Comparison of ENCODE assay signal across 10 mouse cellular contexts in genomic region chr10:35654548-35655180, GRCm38 (mm10). TPM values are rescaled to one million over a fixed set of nuclear protein-coding genes. Genes with fewer than 3 reads are reported as not detected.
DNase-seq lines count a peak whose midpoint lies in the region; ATAC-seq and TF ChIP-seq lines count a peak whose summit lies in the region.
"Had no signal": no experiment of that assay in that cellular context is flagged by ENCODE, and none has a peak within 500 bp of the region (broad histone marks: within the 10 kb centered on the region; RNA-seq: fewer than 3 reads in every experiment).

No protein-coding gene starts in this region.

- intact Hi-C loops in left cerebral cortex, postnatal 25 days (cut with DNase I): no loop called here

- H3K36me3 ChIP-seq in forebrain, embryonic 14.5 days (ENCODE audit: control insufficient read depth, insufficient read depth, low read length): no peaks in the 10 kb centered on the region
- no peaks in the 10 kb centered on the region for H3K36me3 ChIP-seq in forebrain, postnatal 0 days (ENCODE audit: insufficient read depth)
- H3K36me3 ChIP-seq in embryonic facial prominence, embryonic 14.5 days (ENCODE audit: control insufficient read depth, insufficient read depth, low read length): no peaks in the 10 kb centered on the region
- H3K36me3 ChIP-seq in midbrain, embryonic 15.5 days (replicated peaks): no peaks in the 10 kb centered on the region
- H3K36me3 ChIP-seq: stomach, embryonic 15.5 days had no signal

- peak; percentile 11 for DNase-seq in forebrain, embryonic 14.5 days (ENCODE audit: low spot score)
- no peak for DNase-seq in forebrain, postnatal 0 days
- DNase-seq in embryonic facial prominence, embryonic 14.5 days (ENCODE audit: low spot score): peak; percentile 28
- no peak for DNase-seq in spleen, postnatal 4 days (ENCODE audit: low spot score in 2 of 2)
- no peak for DNase-seq in left cerebral cortex, postnatal 25 days (ENCODE audit: low spot score in 2 of 2)
- no peak for DNase-seq in thymus, postnatal 4 days
- DNase-seq: heart, adult 11 months had no signal

- H3K9ac ChIP-seq in forebrain, embryonic 14.5 days (ENCODE audit: low read length): no peak overlapping the region
- H3K9ac ChIP-seq in forebrain, postnatal 0 days: no peak overlapping the region
- no peak overlapping the region for H3K9ac ChIP-seq in embryonic facial prominence, embryonic 14.5 days (ENCODE audit: low read depth, low read length)
- H3K9ac ChIP-seq in midbrain, embryonic 15.5 days: no peak overlapping the region
- H3K9ac ChIP-seq: stomach, embryonic 15.5 days had no signal

- H3K27ac ChIP-seq in forebrain, embryonic 14.5 days (ENCODE audit: low read depth, low read length): no peak overlapping the region
- no peak overlapping the region for H3K27ac ChIP-seq in forebrain, postnatal 0 days (ENCODE audit: low read depth, low read length)
- no peak overlapping the region for H3K27ac ChIP-seq in embryonic facial prominence, embryonic 14.5 days (replicated peaks; ENCODE audit: low read depth, low read length)
- H3K27ac ChIP-seq in midbrain, embryonic 15.5 days: no peak overlapping the region
- H3K27ac ChIP-seq: stomach, embryonic 15.5 days had no signal

- H3K4me1 ChIP-seq in forebrain, embryonic 14.5 days (ENCODE audit: control insufficient read depth, insufficient read depth, low read length): no peaks in the 10 kb centered on the region
- no peaks in the 10 kb centered on the region for H3K4me1 ChIP-seq in forebrain, postnatal 0 days (ENCODE audit: insufficient read depth)
- H3K4me1 ChIP-seq in embryonic facial prominence, embryonic 14.5 days (ENCODE audit: control insufficient read depth, insufficient read depth, low read length): no peaks in the 10 kb centered on the region
- peaks cover 3% of the 10 kb centered on the region; the same call in 1 of the 2 replicates for H3K4me1 ChIP-seq in midbrain, embryonic 15.5 days
- H3K4me1 ChIP-seq: stomach, embryonic 15.5 days had no signal

- no peaks in the 10 kb centered on the region for H3K27me3 ChIP-seq in forebrain, embryonic 14.5 days (replicated peaks; ENCODE audit: control insufficient read depth, insufficient read depth, low read length)
- H3K27me3 ChIP-seq in forebrain, postnatal 0 days (ENCODE audit: insufficient read depth, low read length): no peaks in the 10 kb centered on the region
- H3K27me3 ChIP-seq in embryonic facial prominence, embryonic 14.5 days (replicated peaks; ENCODE audit: control insufficient read depth, insufficient read depth, low read length): no peaks in the 10 kb centered on the region
- H3K27me3 ChIP-seq in midbrain, embryonic 15.5 days (replicated peaks): no peaks in the 10 kb centered on the region
- H3K27me3 ChIP-seq: stomach, embryonic 15.5 days had no signal

- no peak overlapping the region for H3K4me3 ChIP-seq in forebrain, embryonic 14.5 days (ENCODE audit: low read depth, low read length)
- H3K4me3 ChIP-seq in forebrain, postnatal 0 days (ENCODE audit: low read depth, low read length): no peak overlapping the region
- no peak overlapping the region for H3K4me3 ChIP-seq in embryonic facial prominence, embryonic 14.5 days (ENCODE audit: low read depth, low read length)
- H3K4me3 ChIP-seq in midbrain, embryonic 15.5 days: no peak overlapping the region
- H3K4me3 ChIP-seq: stomach, embryonic 15.5 days had no signal

- no peak for TF ChIP-seq CTCF in forebrain, postnatal 0 days (IDR thresholded peaks at IDR 0.05; ENCODE audit: low read depth)

- no peak overlapping the region for H3K4me2 ChIP-seq in forebrain, embryonic 14.5 days (ENCODE audit: low read length)
- H3K4me2 ChIP-seq in forebrain, postnatal 0 days (ENCODE audit: low read depth): no peak overlapping the region
- H3K4me2 ChIP-seq in embryonic facial prominence, embryonic 14.5 days (ENCODE audit: low read depth, low read length): no peak overlapping the region
- no peak overlapping the region for H3K4me2 ChIP-seq in midbrain, embryonic 15.5 days
- H3K4me2 ChIP-seq: stomach, embryonic 15.5 days had no signal

- no peaks in the 10 kb centered on the region for H3K9me3 ChIP-seq in forebrain, embryonic 14.5 days (replicated peaks; ENCODE audit: control insufficient read depth, low read length)
- no peaks in the 10 kb centered on the region for H3K9me3 ChIP-seq in forebrain, postnatal 0 days (ENCODE audit: low read length)
- H3K9me3 ChIP-seq in embryonic facial prominence, embryonic 14.5 days (ENCODE audit: control insufficient read depth, low read length): no peaks in the 10 kb centered on the region
- no peaks in the 10 kb centered on the region for H3K9me3 ChIP-seq in midbrain, embryonic 15.5 days
- H3K9me3 ChIP-seq: stomach, embryonic 15.5 days had no signal

- ATAC-seq in forebrain, embryonic 14.5 days: no peak
- ATAC-seq in forebrain, postnatal 0 days: no peak
- peak; percentile 68; the same call in 1 of the 2 replicates for ATAC-seq in cerebellum, adult (ENCODE audit: insufficient number of reproducible peaks, low FRiP score, low TSS enrichment)
- ATAC-seq in embryonic facial prominence, embryonic 14.5 days (ENCODE audit: low read depth): 0 out of 2 replicates have a peak, but pooled peaks have one; percentile 15
- peak; percentile 84 for ATAC-seq in midbrain, embryonic 15.5 days (replicated peaks)

RNA-seq across cellular contexts. Expression of gene Amd2, which starts 57.0 kb away (rescaled TPM):
- 2.1 and 2.3 TPM in 2 replicates for polyA plus RNA-seq in forebrain, embryonic 14.5 days (2014; fragmentation: Nextera tagmentation; extraction: Ambion mirVana)
- 0.57 and 1.0 TPM in 2 replicates for total RNA-seq in forebrain, postnatal 0 days (2014; rRNA removed)
- 2.1 and 2.3 TPM in 2 replicates for polyA plus RNA-seq in forebrain, postnatal 0 days (2015; fragmentation: Nextera tagmentation; extraction: Ambion mirVana)
- 2.4 TPM in 2 replicates for polyA plus RNA-seq in embryonic facial prominence, embryonic 14.5 days (2014; fragmentation: Nextera tagmentation; extraction: Ambion mirVana)
- polyA plus RNA-seq in midbrain, embryonic 15.5 days (2015; fragmentation: Nextera tagmentation; extraction: Ambion mirVana): 1.3 and 1.6 TPM in 2 replicates
- total RNA-seq in left cerebral cortex, postnatal 25 days (2021): 10 to 100 TPM; 26.4 to 30.3 TPM

Comparison
In these comparisons a context has a peak if more than half of its experiments do, and no peak if none do; other contexts are left out.
1. DNase-seq: peak in forebrain, embryonic 14.5 days (single experiment) and embryonic facial prominence, embryonic 14.5 days (single experiment); none in forebrain, postnatal 0 days (single experiment), spleen, postnatal 4 days (0 of 2), left cerebral cortex, postnatal 25 days (0 of 2) and thymus, postnatal 4 days (single experiment).
2. ATAC-seq: peak in cerebellum, adult (single experiment), embryonic facial prominence, embryonic 14.5 days (single experiment) and midbrain, embryonic 15.5 days (single experiment); none in forebrain, embryonic 14.5 days (single experiment) and forebrain, postnatal 0 days (single experiment).